Mouse (Mus musculus) E14TG2a.4 (cell line): ENCODE measurements at regions not wholly inside any gene's neighbourhood (a gene's known extent, or its start where the extent isn't known, plus 50 kb on each side); places are given as distances from the start of the nearest gene placed in this dataset.

Experiments used
- CTCF ChIP-seq: conservative IDR thresholded peaks from 2 replicates; pipeline ENCODE4 v1.5.1; 2014; ENCODE audit warnings: low read length
- NANOG ChIP-seq: IDR thresholded peaks from 2 replicates; pipeline ENCODE4 v1.6.1; 2014; ENCODE audit warnings: borderline replicate concordance, low read length, mixed read lengths
- POU5F1 ChIP-seq: IDR thresholded peaks from 2 replicates; pipeline ENCODE4 v1.6.1; 2014; ENCODE audit warnings: low read length, borderline replicate concordance

DNA sequence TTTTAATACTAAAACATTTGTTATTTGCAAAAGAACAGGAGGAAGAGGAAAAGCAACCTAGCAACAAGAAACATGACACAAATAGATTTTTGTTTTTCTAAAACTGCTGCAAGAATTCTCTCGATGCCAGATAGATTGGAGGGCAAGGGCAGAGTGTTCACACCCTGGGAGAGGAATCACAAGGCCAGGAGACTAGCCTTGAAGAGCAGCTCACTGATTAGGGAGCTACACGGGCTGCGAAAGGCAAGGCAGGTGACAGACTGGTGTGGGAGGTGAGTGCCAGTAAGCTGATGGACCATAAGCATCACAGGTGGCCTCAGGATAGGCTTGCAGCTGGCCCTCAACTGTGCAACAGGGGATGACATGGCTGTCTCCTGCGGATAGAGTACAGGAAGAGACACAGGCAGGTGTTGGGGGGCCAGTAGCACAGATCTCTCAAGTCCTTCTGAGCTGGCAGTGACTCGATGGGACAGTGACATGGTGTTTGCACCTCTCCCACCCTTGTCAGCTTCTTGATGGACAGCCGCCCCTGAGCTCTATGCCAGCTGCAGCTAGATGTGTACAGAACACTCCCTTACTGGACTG, 102.0 kb upstream of the Abca1 start:
- TF ChIP-seq CTCF (no peak), NANOG (no peak), POU5F1 (no peak)
